23 mouse cellular contexts compared by ENCODE assay signal in genomic region chr15:86423884-86424283, GRCm38 (mm10).
DNase-seq lines count a peak whose midpoint lies in the region; ATAC-seq lines count a peak whose summit lies in the region.
"Had no signal": no experiment of that assay in that cellular context is flagged by ENCODE, and none has a peak within 500 bp of the region (broad histone marks: within the 10 kb centered on the region; RNA-seq: fewer than 3 reads in every experiment).

No protein-coding gene starts in this region.

- H3K36me3 ChIP-seq in megakaryocyte, embryonic 14.5 days (replicated peaks; ENCODE audit: low read length): peaks cover 4% of the 10 kb centered on the region
- H3K36me3 ChIP-seq: embryonic facial prominence, embryonic 13.5 days; hindbrain, embryonic 12.5 days; midbrain, embryonic 10.5 days; stomach, embryonic 15.5 days had no signal

- H3K27me3 ChIP-seq in megakaryocyte, embryonic 14.5 days (replicated peaks): no peaks in the 10 kb centered on the region
- H3K27me3 ChIP-seq: embryonic facial prominence, embryonic 13.5 days; hindbrain, embryonic 12.5 days; Patski; stomach, embryonic 15.5 days had no signal

- peaks cover 66% of the 10 kb centered on the region for H3K4me1 ChIP-seq in megakaryocyte, embryonic 14.5 days
- H3K4me1 ChIP-seq: embryonic facial prominence, embryonic 13.5 days; stomach, embryonic 15.5 days had no signal

- no peaks in the 10 kb centered on the region for H3K9me3 ChIP-seq in megakaryocyte, embryonic 14.5 days
- H3K9me3 ChIP-seq: embryonic facial prominence, embryonic 13.5 days; hindbrain, embryonic 12.5 days; midbrain, embryonic 10.5 days; stomach, embryonic 15.5 days had no signal

- peak; percentile 28 for DNase-seq in embryo, embryonic 10 days (ENCODE audit: low spot score)
- DNase-seq in embryo, embryonic 11 days: no peak
- peak; percentile 12 for DNase-seq in c-Kit-positive CD71-positive TER-119-positive erythroid progenitor cells, embryonic 14.5 days (ENCODE audit: low spot score)
- DNase-seq in urinary bladder, adult 18-20 months (ENCODE audit: low spot score in 2 of 2): no peak
- DNase-seq in urinary bladder, postnatal 25 days (ENCODE audit: low spot score): no peak
- DNase-seq: cerebellum, adult 2 months; forebrain, postnatal 0 days; gastrocnemius, adult 2 months; kidney, adult 2 months; kidney, postnatal 10 days; lung, embryonic 14.5 days; lung, postnatal 36 days; retina, postnatal 1 day; thymus, adult 18-20 months; thymus, postnatal 4 days had no signal

- peak overlapping the region; percentile 71 for H3K4me3 ChIP-seq in megakaryocyte, embryonic 14.5 days (replicated peaks)
- H3K4me3 ChIP-seq: embryonic facial prominence, embryonic 13.5 days; gastrocnemius, adult 2 months; hindbrain, embryonic 12.5 days; layer of hippocampus, adult 2 months; midbrain, embryonic 10.5 days; stomach, embryonic 15.5 days had no signal

- ATAC-seq in megakaryocyte, adult 5-6 weeks (ENCODE audit: poor library complexity, severe bottlenecking): no peak
- ATAC-seq: forebrain, postnatal 0 days; Patski had no signal

Comparison
In these comparisons a context has a peak if more than half of its experiments do, and no peak if none do; other contexts are left out.
1. DNase-seq: peak in embryo, embryonic 10 days (single experiment) and c-Kit-positive CD71-positive TER-119-positive erythroid progenitor cells, embryonic 14.5 days (single experiment); none in embryo, embryonic 11 days (single experiment), urinary bladder, adult 18-20 months (0 of 2) and urinary bladder, postnatal 25 days (single experiment).